Mouse (Mus musculus): ENCODE data around the gene Psg19. TPM values are rescaled to one million over a fixed set of nuclear protein-coding genes. Genes with fewer than 3 reads are reported as not detected.

The Psg19 gene
- not detected in 2 replicates for polyA plus RNA-seq (2015; fragmentation: Nextera tagmentation; extraction: Ambion mirVana)

DNA sequence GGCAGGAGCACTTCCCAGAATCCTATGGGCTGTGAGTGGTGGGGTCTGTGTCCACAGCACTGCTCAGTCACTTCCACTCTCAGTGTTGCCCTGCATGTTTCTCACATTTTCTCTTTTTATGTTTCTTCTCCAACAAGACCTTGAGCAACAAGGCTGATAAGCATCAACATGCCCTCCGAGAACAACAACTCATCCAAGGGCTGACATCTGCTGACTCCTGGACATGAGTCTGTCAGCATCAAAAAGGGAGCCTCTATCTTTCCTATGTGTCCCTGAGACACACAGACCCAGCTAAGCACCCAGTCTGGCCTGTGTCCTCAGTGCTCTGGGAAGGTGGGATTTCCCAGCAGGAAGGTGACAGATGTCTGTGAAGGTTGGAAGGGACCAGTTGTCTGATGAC, at the start of gene Psg19:
Gene Psg19, minus strand, starts transcription at position 101 of the 400 bp plus-strand sequence.
- no peak for ATAC-seq (ENCODE audit: low read depth)
- Histone ChIP-seq H3K36me3 (no peaks in the 10 kb centered on the region), H3K4me1 (replicated peaks) (no peaks in the 10 kb centered on the region), H3K27me3 (no peaks in the 10 kb centered on the region), H3K27ac (replicated peaks) (no peak within 1 kb of the TSS), H3K9ac (no peak within 1 kb of the TSS), H3K4me3 (no peak within 1 kb of the TSS), H3K4me2 (no peak within 1 kb of the TSS), H3K9me3 (no peaks in the 10 kb centered on the region)
- WGBS = 87% methylated on average over 1 of the region's 1 CpGs

DNA sequence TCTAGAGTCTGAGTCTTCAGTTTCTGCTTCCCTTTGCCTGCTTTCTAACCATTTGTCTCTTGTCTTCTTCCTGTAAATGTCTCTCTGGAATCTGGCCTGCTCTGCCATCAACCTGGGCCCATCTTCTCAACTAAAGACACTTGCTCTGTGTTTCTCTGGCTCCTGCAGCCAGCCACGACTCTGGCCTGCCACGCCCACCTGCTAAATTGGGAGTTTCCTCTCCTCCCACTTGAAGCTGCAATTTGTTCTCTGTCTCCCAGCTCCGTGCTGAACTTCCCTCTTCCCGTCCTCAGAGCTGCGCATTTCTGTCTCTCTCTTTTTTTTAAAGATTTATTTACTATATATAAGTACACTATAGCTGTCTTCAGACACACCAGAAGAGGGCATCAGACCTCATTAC, 46.5 kb upstream of the Psg19 start:
- WGBS = 34% methylated on average over 5 of the region's 5 CpGs
- no peak overlapping the region for H3K9ac ChIP-seq
- no peak overlapping the region for H3K4me2 ChIP-seq
- H3K27ac ChIP-seq (replicated peaks) = no peak overlapping the region
- H3K36me3 ChIP-seq = no peaks in the 10 kb centered on the region
- ATAC-seq (ENCODE audit: low read depth) = no peak
- no peaks in the 10 kb centered on the region for H3K9me3 ChIP-seq
- H3K4me3 ChIP-seq = no peak overlapping the region
- no peaks in the 10 kb centered on the region for H3K27me3 ChIP-seq
- H3K4me1 ChIP-seq (replicated peaks) = peaks cover 6% of the 10 kb centered on the region

DNA sequence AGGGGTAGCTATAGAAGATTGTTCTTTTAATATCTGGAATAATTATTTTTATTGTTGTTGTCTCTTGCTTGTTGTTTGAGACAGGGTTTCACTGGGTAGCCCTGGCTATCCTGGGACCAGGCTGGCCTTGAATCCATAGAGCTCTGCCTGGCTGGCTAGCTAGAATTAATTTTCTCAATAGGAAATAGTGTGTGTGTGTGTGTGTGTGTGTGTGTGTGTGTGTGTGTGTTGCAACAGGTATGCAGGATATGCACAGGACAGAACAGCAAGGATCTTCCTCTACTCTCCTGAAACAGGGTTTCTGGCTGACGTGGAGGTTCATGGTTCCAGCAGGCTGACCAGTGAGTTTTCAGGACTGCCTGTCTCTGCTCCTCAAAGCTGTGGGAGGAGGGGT, 42.9 kb upstream of the Psg19 start:
- H3K27ac ChIP-seq (replicated peaks) = 0 out of 2 replicates have a peak overlapping the region, but pooled peaks have one; percentile 38
- H3K9me3 ChIP-seq = no peaks in the 10 kb centered on the region
- H3K4me3 ChIP-seq = peak overlapping the region; percentile 36
- H3K4me1 ChIP-seq (replicated peaks) = peaks cover 6% of the 10 kb centered on the region
- H3K27me3 ChIP-seq = no peaks in the 10 kb centered on the region
- WGBS = 73% methylated on average over 1 of the region's 1 CpGs
- peak overlapping the region; percentile 62 for H3K4me2 ChIP-seq
- peak; percentile 50; the same call in 1 of the 2 replicates for ATAC-seq (ENCODE audit: low read depth)
- peak overlapping the region; percentile 50 for H3K9ac ChIP-seq
- no peaks in the 10 kb centered on the region for H3K36me3 ChIP-seq

DNA sequence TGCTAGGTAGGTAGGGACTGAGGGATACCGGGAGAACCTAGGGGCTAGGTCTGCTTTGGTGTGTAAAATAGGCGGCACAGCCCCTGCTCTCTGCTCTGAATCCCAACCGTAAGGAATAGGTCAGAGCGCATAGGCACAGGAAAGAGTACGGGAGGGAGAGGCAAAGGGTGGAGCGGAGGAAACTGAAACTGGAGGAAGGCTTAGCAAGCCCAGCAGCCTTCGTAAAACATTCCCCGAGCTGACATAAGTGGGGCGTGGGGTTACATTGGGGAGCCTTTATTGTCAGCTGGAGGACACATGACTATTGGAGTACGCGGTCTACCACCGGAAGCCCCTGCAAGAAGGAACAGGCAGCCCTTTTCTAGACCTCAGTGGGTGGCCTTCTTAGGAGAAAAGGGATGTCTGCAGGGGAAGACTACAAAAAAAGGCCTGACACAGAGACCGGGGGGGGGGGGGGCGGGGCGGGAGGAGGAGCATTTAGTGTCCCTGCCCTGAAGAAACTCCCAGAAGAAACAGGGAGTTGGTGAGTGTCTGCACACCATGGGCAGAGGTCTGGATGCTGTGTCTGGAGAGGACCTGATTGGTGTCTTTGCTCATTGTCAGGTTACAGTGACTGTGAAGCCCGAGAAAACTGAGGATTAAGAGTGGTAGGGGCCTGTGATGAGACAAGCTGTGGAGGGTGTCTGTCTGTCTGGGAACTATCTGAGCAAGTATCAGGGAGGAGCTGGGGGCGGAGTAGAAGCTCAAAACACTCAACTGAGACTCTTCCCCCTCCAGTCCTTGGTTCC, 42.3 kb upstream of the Psg19 start:
- peak; percentile 75 for ATAC-seq (ENCODE audit: low read depth)
- Histone ChIP-seq H3K4me2 (peak overlapping the region; percentile 62), H3K9me3 (no peaks in the 10 kb centered on the region), H3K27ac (replicated peaks) (peak overlapping the region; percentile 54), H3K36me3 (no peaks in the 10 kb centered on the region), H3K4me1 (replicated peaks) (peaks cover 6% of the 10 kb centered on the region), H3K27me3 (no peaks in the 10 kb centered on the region), H3K9ac (peak overlapping the region; percentile 57), H3K4me3 (peak overlapping the region; percentile 36)
- WGBS = 4% methylated on average over 16 of the region's 17 CpGs

DNA sequence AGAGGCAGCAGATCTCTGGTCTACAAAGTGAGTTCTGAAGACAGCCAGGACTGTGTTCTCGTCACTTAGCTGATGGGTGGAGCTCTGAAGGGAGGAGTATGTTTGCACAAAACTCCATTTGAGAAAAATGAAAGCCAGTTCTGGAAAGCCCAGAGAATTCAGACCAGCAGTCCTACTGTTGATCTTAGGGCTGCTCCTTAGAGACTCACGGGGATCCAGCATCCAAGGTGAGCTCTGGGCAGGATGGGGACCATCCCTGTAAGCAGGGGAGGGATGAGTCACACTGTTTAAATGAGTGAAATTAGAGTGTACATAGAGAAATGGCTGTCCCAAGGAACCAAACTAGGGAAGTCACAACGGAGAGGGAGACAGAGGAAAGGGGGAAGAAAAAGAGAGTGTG, 41.5 kb upstream of the Psg19 start, which contains the start of gene Mill2:
Gene Mill2, plus strand, starts transcription at position 102 of the 400 bp plus-strand sequence.
- 32% methylated on average over 3 of the region's 3 CpGs for WGBS
- peak; percentile 47; the same call in 1 of the 2 replicates for ATAC-seq (ENCODE audit: low read depth)
- no peaks in the 10 kb centered on the region for H3K27me3 ChIP-seq
- H3K4me3 ChIP-seq = peak within 1 kb of the TSS; percentile 36
- peak within 1 kb of the TSS; percentile 54 for H3K27ac ChIP-seq (replicated peaks)
- H3K9ac ChIP-seq = peak within 1 kb of the TSS; percentile 57
- peaks cover 6% of the 10 kb centered on the region for H3K4me1 ChIP-seq (replicated peaks)
- no peaks in the 10 kb centered on the region for H3K36me3 ChIP-seq
- H3K4me2 ChIP-seq = peak within 1 kb of the TSS; percentile 62
- no peaks in the 10 kb centered on the region for H3K9me3 ChIP-seq

DNA sequence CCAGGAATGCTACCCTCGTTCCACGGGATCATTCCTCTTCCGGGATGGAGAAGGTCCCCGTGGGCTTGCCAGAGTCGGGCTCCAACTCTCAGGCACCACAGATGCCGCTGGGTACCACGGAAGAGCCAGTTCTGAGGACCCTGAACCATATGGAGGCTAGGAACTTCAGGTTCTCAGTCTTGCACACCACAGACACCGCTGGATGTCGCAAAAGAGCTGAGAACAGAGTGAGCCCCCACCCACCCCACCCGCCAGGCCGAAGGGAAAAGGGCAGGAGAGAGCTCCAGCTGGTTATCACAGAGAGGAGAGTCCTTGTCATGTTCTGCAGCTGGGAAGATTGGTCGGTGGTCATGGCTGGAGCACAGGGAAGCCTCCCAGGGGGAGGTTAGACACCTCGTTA, 34.0 kb upstream of the Psg19 start:
- H3K9ac ChIP-seq = no peak overlapping the region
- no peak overlapping the region for H3K4me3 ChIP-seq
- H3K4me2 ChIP-seq = no peak overlapping the region
- no peak for ATAC-seq (ENCODE audit: low read depth)
- H3K36me3 ChIP-seq = no peaks in the 10 kb centered on the region
- WGBS = 51% methylated on average over 13 of the region's 13 CpGs
- H3K4me1 ChIP-seq (replicated peaks) = no peaks in the 10 kb centered on the region; the same call in 1 of the 2 replicates
- no peak overlapping the region for H3K27ac ChIP-seq (replicated peaks)
- H3K9me3 ChIP-seq = 0 out of 2 replicates have a peak, but pooled peaks cover 3% of the 10 kb centered on the region
- H3K27me3 ChIP-seq = no peaks in the 10 kb centered on the region

DNA sequence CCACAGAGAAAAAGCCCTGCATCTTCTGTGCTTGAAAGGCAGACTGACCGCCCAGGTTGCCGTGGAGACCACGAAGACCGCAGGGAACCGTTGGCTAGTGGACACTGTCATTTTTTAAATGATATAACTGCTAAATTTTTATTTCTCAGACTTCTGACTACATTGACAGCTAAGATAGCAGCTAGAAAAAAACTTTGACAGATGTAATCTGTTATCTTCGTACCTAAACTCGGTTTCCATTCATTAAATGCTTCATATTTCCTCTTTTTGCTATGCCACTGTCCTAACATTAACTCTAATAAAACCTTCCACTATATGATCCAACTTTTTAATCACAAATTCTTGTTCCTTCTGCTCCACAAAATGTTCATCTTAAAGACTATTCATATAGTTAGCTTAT, 31.2 kb upstream of the Psg19 start:
- Histone ChIP-seq H3K4me1 (replicated peaks) (no peaks in the 10 kb centered on the region; the same call in 1 of the 2 replicates), H3K9ac (no peak overlapping the region), H3K27ac (replicated peaks) (no peak overlapping the region), H3K9me3 (0 out of 2 replicates have a peak, but pooled peaks cover 3% of the 10 kb centered on the region), H3K27me3 (no peaks in the 10 kb centered on the region), H3K36me3 (no peaks in the 10 kb centered on the region), H3K4me2 (no peak overlapping the region), H3K4me3 (no peak overlapping the region)
- 83% methylated on average over 7 of the region's 7 CpGs for WGBS
- ATAC-seq (ENCODE audit: low read depth) = no peak

DNA sequence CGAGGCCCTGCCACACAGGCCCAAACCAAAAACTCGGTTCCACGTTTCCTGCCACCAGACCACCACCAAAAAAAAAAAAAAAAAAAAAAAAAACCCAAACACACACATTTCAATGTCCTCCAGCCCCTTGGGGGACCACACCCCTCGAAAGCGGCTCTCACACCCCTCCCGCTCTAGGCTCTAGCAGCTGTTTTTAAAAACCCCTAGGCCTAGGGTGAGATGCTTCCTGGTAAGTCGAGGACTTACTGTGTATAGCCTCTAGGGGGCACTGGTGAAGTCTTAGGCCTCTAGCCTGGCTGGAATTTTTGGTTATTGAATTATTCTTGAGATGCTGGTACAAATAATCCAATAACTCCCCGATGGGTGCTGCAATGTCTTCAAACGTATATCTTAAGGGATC, 30.3 kb upstream of the Psg19 start:
- Histone ChIP-seq H3K36me3 (no peaks in the 10 kb centered on the region), H3K27me3 (no peaks in the 10 kb centered on the region), H3K4me2 (no peak overlapping the region), H3K4me3 (no peak overlapping the region), H3K9ac (no peak overlapping the region), H3K27ac (replicated peaks) (no peak overlapping the region), H3K9me3 (0 out of 2 replicates have a peak, but pooled peaks cover 3% of the 10 kb centered on the region), H3K4me1 (replicated peaks) (no peaks in the 10 kb centered on the region; the same call in 1 of the 2 replicates)
- ATAC-seq (ENCODE audit: low read depth) = no peak
- 63% methylated on average over 9 of the region's 9 CpGs for WGBS

DNA sequence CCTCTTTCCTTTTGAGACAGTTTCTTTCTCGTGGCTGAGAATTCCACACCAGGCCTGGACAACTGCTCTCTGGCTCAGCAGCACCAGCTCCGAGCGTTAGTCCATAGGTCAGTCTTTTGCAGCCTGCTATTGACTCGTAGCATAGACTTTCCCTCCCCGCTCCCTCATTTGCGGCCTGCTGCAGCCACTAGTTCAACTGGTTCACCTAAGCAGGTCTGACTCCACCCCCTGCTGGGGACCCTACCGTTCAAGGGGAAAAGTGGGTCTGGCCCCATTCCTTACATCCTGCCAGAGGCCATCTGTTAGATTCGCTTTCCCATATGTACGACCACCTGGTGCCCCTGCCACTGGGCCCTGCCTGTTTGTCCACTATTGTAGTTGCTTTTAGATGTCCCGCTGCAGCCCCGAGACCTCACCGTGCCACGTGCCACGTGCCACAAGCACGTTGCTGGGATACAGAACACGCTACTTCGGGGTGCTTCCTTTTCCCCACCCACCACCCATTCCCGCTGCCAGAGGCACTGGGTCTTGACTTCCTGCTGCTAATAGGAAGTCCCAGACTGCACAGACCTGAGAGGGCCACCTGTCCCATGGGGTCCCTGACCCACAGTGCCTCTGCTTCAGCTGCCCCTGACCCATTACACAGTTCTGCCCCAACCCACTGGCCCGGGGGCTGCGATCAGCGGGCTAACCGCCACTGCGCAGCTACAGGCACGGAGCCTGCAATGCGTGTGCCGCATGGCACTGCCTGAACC, 29.6 kb upstream of the Psg19 start:
- Histone ChIP-seq H3K4me1 (replicated peaks) (no peaks in the 10 kb centered on the region; the same call in 1 of the 2 replicates), H3K9me3 (no peaks in the 10 kb centered on the region), H3K4me2 (no peak overlapping the region), H3K27ac (replicated peaks) (no peak overlapping the region), H3K27me3 (no peaks in the 10 kb centered on the region), H3K36me3 (no peaks in the 10 kb centered on the region), H3K4me3 (no peak overlapping the region), H3K9ac (no peak overlapping the region)
- WGBS = 63% methylated on average over 26 of the region's 26 CpGs
- ATAC-seq (ENCODE audit: low read depth) = no peak

DNA sequence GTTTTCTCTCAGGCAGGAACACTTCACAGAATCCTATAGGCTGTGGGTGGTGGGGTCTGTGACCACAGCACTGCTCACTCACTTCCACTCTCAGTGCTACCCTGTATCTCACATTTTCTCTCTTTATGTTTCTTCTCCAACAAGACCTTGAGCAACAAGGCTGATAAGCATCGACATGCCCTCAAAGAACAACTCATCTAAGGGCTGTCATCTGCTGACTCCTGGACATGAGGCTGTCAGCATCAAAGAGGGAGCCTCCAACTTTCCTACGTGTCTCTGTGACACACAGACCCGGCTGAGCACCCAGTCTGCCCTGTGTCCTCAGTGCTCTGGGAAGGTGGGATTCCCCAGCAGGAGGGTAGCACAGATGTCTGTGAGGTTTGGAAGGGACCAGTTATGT, 23.2 kb upstream of the Psg19 start, which contains the start of gene Psg17:
Gene Psg17, minus strand, starts transcription at position 101 of the 400 bp plus-strand sequence.
- Histone ChIP-seq H3K27me3 (no peaks in the 10 kb centered on the region), H3K27ac (replicated peaks) (no peak within 1 kb of the TSS), H3K36me3 (no peaks in the 10 kb centered on the region), H3K4me2 (no peak within 1 kb of the TSS), H3K9me3 (no peaks in the 10 kb centered on the region), H3K4me1 (replicated peaks) (no peaks in the 10 kb centered on the region), H3K9ac (no peak within 1 kb of the TSS), H3K4me3 (no peak within 1 kb of the TSS)
- ATAC-seq (ENCODE audit: low read depth) = no peak
- WGBS = 81% methylated on average over 3 of the region's 3 CpGs

DNA sequence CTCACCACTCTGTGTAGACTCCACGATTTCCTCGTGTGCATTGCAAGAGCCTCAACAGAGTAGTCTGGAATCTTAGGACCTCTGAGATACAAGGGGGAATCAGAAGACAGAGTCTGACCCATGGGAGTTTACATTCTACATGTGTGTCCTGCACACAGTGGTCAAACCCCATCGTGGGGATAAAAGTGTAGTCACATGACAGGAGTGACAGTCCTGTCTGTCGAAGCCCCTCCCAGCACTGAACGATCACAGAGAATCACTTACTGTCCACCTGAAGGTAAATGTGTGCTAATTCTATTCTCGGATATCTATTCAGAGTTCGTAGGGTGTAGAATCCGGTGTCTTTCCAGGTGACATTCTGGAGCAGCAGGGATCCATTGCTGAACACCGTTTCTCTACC, 20.0 kb upstream of the Psg19 start:
- WGBS = 87% methylated on average over 9 of the region's 9 CpGs
- no peak overlapping the region for H3K27ac ChIP-seq (replicated peaks)
- no peaks in the 10 kb centered on the region for H3K4me1 ChIP-seq (replicated peaks)
- H3K9ac ChIP-seq = no peak overlapping the region
- ATAC-seq (ENCODE audit: low read depth) = no peak
- H3K27me3 ChIP-seq = no peaks in the 10 kb centered on the region
- no peaks in the 10 kb centered on the region for H3K36me3 ChIP-seq
- H3K4me2 ChIP-seq = no peak overlapping the region
- H3K9me3 ChIP-seq = no peaks in the 10 kb centered on the region
- no peak overlapping the region for H3K4me3 ChIP-seq

DNA sequence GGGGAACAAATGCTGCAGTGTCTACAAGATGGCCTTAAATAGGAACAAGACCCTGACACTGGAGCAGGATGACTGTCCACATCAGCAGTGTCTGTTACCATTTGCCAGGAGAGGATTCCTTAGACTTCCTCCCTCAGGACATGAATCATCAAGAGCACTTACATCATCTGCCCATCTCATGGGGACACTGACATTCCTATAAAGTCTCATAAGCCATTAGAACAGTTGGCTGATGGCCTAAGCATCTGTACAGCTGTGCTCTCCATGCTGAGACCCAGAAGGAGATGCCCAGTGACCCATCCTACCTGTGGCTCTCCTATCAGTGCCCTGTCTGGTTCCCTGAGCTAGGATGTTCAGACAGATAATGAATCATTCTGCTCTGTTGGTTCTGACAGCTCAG, 5.2 kb upstream of the Psg19 start:
- no peak overlapping the region for H3K4me3 ChIP-seq
- no peaks in the 10 kb centered on the region for H3K36me3 ChIP-seq
- no peak for ATAC-seq (ENCODE audit: low read depth)
- no peak overlapping the region for H3K4me2 ChIP-seq
- H3K9ac ChIP-seq = no peak overlapping the region
- H3K9me3 ChIP-seq = no peaks in the 10 kb centered on the region
- no peak overlapping the region for H3K27ac ChIP-seq (replicated peaks)
- no peaks in the 10 kb centered on the region for H3K27me3 ChIP-seq
- H3K4me1 ChIP-seq (replicated peaks) = no peaks in the 10 kb centered on the region

Measured in neural tube, embryonic 13.5 days (tissue).